Mouse (Mus musculus) bone marrow, adult 2 months (tissue): ENCODE measurements around the gene Fcgrt.

ENCODE experiments used
- CTCF ChIP-seq: fragments of 200-500 bp; IDR thresholded peaks from 2 replicates; pipeline ENCODE4 v1.5.1; 2011; ENCODE audit warnings: low read length, control low read depth; ENCODE audit not compliant: control insufficient read depth, insufficient read depth
- POLR2A ChIP-seq: fragments of 200-500 bp; IDR thresholded peaks from 2 replicates; pipeline ENCODE4 v1.6.1; 2011; ENCODE audit warnings: low read depth, mild to moderate bottlenecking, control low read depth, low read length, borderline replicate concordance; ENCODE audit not compliant: control insufficient read depth

GRCm38 (mm10) chr7:45135993-45136567 lies 32.4 kb upstream of the Fcgrt start, which contains the start of the genes Gm45713 and Flt3l:
- TF ChIP-seq CTCF (peak; percentile 99), POLR2A (peak; percentile 33; the same call in 1 of the 2 replicates)
